In the genomic region with DNA sequence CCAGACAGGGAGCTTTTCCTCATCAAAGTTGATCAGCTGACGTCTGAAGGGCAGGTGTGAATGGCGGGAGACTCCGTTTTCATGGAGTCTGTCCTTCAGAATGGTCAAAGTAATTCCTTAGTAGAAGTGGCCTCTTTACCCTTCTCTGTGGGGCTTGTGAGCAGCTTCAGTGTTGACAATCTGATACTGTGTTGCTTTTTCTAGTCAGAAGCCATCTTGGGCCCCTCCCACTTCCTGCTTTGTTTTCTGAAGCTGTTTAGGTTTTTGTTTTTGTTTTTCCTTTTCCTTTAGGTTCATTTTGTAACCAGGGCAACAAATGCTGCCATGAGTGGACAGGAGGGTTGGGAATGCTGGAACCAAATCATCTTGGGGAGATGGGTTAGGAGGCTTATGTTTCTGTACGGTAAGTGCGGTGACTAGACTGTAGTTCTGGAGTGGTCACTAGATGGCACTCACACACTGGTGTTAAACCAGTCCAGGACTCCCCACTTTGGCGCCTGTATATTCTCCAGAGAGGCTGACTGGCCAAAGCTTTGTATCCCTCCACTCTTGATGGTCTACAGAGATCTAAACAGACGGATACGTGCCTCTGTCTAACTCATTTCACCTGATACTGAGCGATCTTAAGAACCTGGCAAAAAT, we compare ENCODE assay signal across 8 mouse cellular contexts. TPM values are rescaled to one million over a fixed set of nuclear protein-coding genes. Genes with fewer than 3 reads are reported as not detected.
DNase-seq lines count a peak whose midpoint lies in the region; ATAC-seq and TF ChIP-seq lines count a peak whose summit lies in the region.

No protein-coding gene starts in this region.

- 35% methylated on average over 9 of the region's 9 CpGs for WGBS in macrophage (ENCODE audit: missing documents)

- no peaks in the 10 kb centered on the region for H3K36me3 ChIP-seq in macrophage (ENCODE audit: inconsistent target)

- DNase-seq in ZHBTc4 (ENCODE audit: low read depth, low spot score): peak; percentile 85
- peak; percentile 74 for DNase-seq in gastrocnemius, adult 2 months
- DNase-seq in hindlimb bud, embryonic 11.5 days (ENCODE audit: extremely low spot score, low read depth, low spot score): peak; percentile 86
- DNase-seq in left cerebral cortex, adult 2 months (ENCODE audit: extremely low spot score in 1 of 2, low spot score in 2 of 2): peak; percentile 78 to 79
- peak; percentile 86 to 88 for DNase-seq in right cerebral cortex, adult 2 months (ENCODE audit: low spot score in 2 of 2)
- DNase-seq in urinary bladder, postnatal 36 days (ENCODE audit: low spot score in 2 of 2): peak; percentile 61 to 71

- ATAC-seq in common myeloid progenitor, adult 5-6 weeks (replicated peaks; ENCODE audit: low read depth, poor library complexity, severe bottlenecking): peak; percentile 97

- TF ChIP-seq CTCF in gastrocnemius, adult 2 months (IDR thresholded peaks at IDR 0.05): peak; percentile 88
- peak; percentile 90 for TF ChIP-seq CTCF in left cerebral cortex, adult 2 months (IDR thresholded peaks at IDR 0.05)

- H3K4me3 ChIP-seq in gastrocnemius, adult 2 months: peak overlapping the region; percentile 53
- H3K4me3 ChIP-seq in left cerebral cortex, adult 2 months: peak overlapping the region; percentile 11; the same call in 1 of the 2 replicates
- H3K4me3 ChIP-seq in macrophage (ENCODE audit: inconsistent target): peak overlapping the region; percentile 20

- no peak overlapping the region for H3K27ac ChIP-seq in gastrocnemius, adult 2 months
- H3K27ac ChIP-seq in left cerebral cortex, adult 2 months: 0 out of 2 replicates have a peak overlapping the region, but pooled peaks have one; percentile 2
- no peak overlapping the region for H3K27ac ChIP-seq in macrophage

- H3K79me2 ChIP-seq in macrophage (ENCODE audit: inconsistent target): no peaks in the 10 kb centered on the region

- intact Hi-C loops in gastrocnemius, adult 2 months (cut with DNase I): loop anchor here (2.0 to 10.0 kb wide), 2 partner anchors 251 to 653 kb away; partner anchors contain the start of gene Zic2
- intact Hi-C loops in left cerebral cortex, adult 2 months (cut with DNase I): loop anchor here (1.0 to 10.0 kb wide), 7 partner anchors 181 to 1131 kb away; no protein-coding TSS in a partner anchor

RNA-seq across cellular contexts. Expression of gene Clybl, which starts 42.1 kb away (rescaled TPM):
- total RNA-seq in common myeloid progenitor, adult 5-6 weeks (2017): 15.2 and 17.2 TPM in 2 replicates
- 10 to 100 TPM; 52.3 to 68.4 TPM for total RNA-seq in gastrocnemius, adult 2 months (2021)
- total RNA-seq in left cerebral cortex, adult 2 months (2021): 10 to 100 TPM; 24.7 to 25.6 TPM
- total RNA-seq in macrophage (2018; cell fraction: chromatin; rRNA removed): 1 to 10 TPM in 24 of 26 experiments, not detected in 2; 1.0 to 4.2 (median 2.8) TPM
- 1 to 10 TPM; 3.7 to 6.5 (median 4.7) TPM for total RNA-seq in macrophage (2018; cell fraction: cytosol; rRNA removed)
- total RNA-seq in macrophage (2018; cell fraction: nucleus; rRNA removed): 1 to 10 TPM; 1.2 to 4.5 (median 2.8) TPM
- polyA plus RNA-seq in macrophage (2018): 3.0 to 8.1 TPM (median 6.6 TPM) in 3 replicates
